Mouse (Mus musculus) bone marrow, adult 2 months (tissue): ENCODE results near the gene Tgfa.

ENCODE experiments used
- CTCF ChIP-seq: fragments of 200-500 bp; IDR thresholded peaks from 2 replicates; pipeline ENCODE4 v1.5.1; 2011; ENCODE audit warnings: low read length, control low read depth; ENCODE audit not compliant: control insufficient read depth, insufficient read depth
- POLR2A ChIP-seq: fragments of 200-500 bp; IDR thresholded peaks from 2 replicates; pipeline ENCODE4 v1.6.1; 2011; ENCODE audit warnings: low read depth, mild to moderate bottlenecking, control low read depth, low read length, borderline replicate concordance; ENCODE audit not compliant: control insufficient read depth

DNA sequence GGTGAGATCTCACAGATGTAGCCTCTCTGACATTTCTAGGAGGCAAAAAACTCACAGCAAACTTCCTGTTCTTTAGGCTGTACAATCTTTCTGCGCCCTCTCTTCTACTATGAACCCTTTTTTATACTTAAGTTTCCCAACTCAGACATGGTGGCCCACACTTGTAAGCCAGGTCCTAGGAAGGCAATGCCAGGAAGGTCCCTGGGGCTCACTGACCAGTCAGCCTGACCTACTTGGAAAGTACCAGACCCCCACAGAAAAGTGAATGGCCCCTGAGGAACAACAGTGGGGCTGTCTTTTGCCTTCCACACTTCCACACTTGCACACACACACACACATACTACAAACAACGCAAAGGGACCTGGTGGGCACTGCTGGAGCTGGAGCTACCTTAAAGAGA is 55.2 kb downstream of the Tgfa start:
- TF ChIP-seq CTCF (no peak), POLR2A (no peak)
